Mouse (Mus musculus) olfactory bulb, adult 2 months (tissue): ENCODE data around the gene Pip5kl1. TPM values are rescaled to one million over a fixed set of nuclear protein-coding genes. Genes with fewer than 3 reads are reported as not detected.

Source experiments
- H3K27ac ChIP-seq: fragments of 200-500 bp; 2 replicates; pipeline ENCODE4 v1.5.1; 2012; ENCODE audit warnings: low read depth, low read length; ENCODE audit not compliant: insufficient read depth
- H3K4me1 ChIP-seq: fragments of 200-500 bp; 2 replicates; pipeline ENCODE4 v1.6.1; 2012; ENCODE audit warnings: low read length; ENCODE audit not compliant: control insufficient read depth, insufficient read depth
- H3K4me3 ChIP-seq: fragments of 200-500 bp; 2 replicates; pipeline ENCODE4 v1.5.1; 2012; ENCODE audit warnings: mild to moderate bottlenecking, low read depth, low read length, moderate library complexity; ENCODE audit not compliant: insufficient read depth
- CTCF ChIP-seq: fragments of 200-500 bp; IDR thresholded peaks from 2 replicates; pipeline ENCODE4 v1.5.1; 2012; ENCODE audit warnings: low read depth, mild to moderate bottlenecking, low read length, moderate library complexity; ENCODE audit not compliant: insufficient read depth
- POLR2A ChIP-seq: fragments of 200-500 bp; IDR thresholded peaks from 2 replicates; pipeline ENCODE4 v1.6.1; 2012; ENCODE audit warnings: mild to moderate bottlenecking, low read depth, low read length, moderate library complexity; ENCODE audit not compliant: insufficient read depth
- WGBS: fragments of 180-500 bp; shearing (Covaris S2); methylation state at CpG from one replicate; pipeline ENCODE4 v1.1.7; 2018; 5-methylcytosine and 5-hydroxymethylcytosine counted together
- polyA plus RNA-seq: library from polyadenylated mRNA; stranded (reverse); fragments of >200 nt; gene quantifications from 2 replicates; pipeline ENCODE4 v1.2.4, GENCODE M21; 2012; ENCODE audit warnings: low replicate concordance; ENCODE audit not compliant: missing spikeins, insufficient read depth, insufficient read length

Gene Pip5kl1
- polyA plus RNA-seq, 1 experiment: not detected

GRCm38 (mm10) chr2:32618051-32618450 lies 43.5 kb downstream of the Pip5kl1 start:
- H3K27ac ChIP-seq: no peak overlapping the region
- H3K4me1 ChIP-seq: peaks cover 15% of the 10 kb centered on the region; the same call in 1 of the 2 replicates
- H3K4me3 ChIP-seq: no peak overlapping the region
- TF ChIP-seq POLR2A: no peak
- TF ChIP-seq CTCF: no peak
- WGBS: 66% methylated on average over 9 of the region's 9 CpGs

- 66% methylated on average over 4 of the region's 4 CpGs for WGBS
- Histone ChIP-seq H3K27ac (no peak overlapping the region), H3K4me1 (peaks cover 22% of the 10 kb centered on the region), H3K4me3 (no peak overlapping the region)
- TF ChIP-seq CTCF (no peak), POLR2A (no peak)
Measured at GRCm38 (mm10) chr2:32620682-32621516, 46.3 kb downstream of the Pip5kl1 start.

GRCm38 (mm10) chr2:32621517-32621859 lies 46.9 kb downstream of the Pip5kl1 start, which contains the start of gene Ak1:
Gene Ak1, plus strand, starts transcription at chr2:32621758.
- H3K4me3 ChIP-seq: no peak within 1 kb of the TSS
- WGBS: 41% methylated on average over 7 of the region's 7 CpGs
- H3K4me1 ChIP-seq: peaks cover 25% of the 10 kb centered on the region
- TF ChIP-seq CTCF: no peak
- TF ChIP-seq POLR2A: no peak
- no peak within 1 kb of the TSS for H3K27ac ChIP-seq

- no peak overlapping the region for H3K27ac ChIP-seq
- H3K4me3 ChIP-seq: no peak overlapping the region
- 91% methylated on average over 5 of the region's 5 CpGs for WGBS
- no peak for TF ChIP-seq CTCF
- TF ChIP-seq POLR2A: no peak
- H3K4me1 ChIP-seq: peaks cover 52% of the 10 kb centered on the region
Measured at GRCm38 (mm10) chr2:32624111-32624748, 49.6 kb downstream of the Pip5kl1 start.

GRCm38 (mm10) chr2:32625212-32625872 lies 50.7 kb downstream of the Pip5kl1 start:
- Histone ChIP-seq H3K27ac (peak overlapping the region; percentile 98), H3K4me1 (peaks cover 59% of the 10 kb centered on the region), H3K4me3 (peak overlapping the region; percentile 63)
- WGBS: 3% methylated on average over 13 of the region's 13 CpGs
- TF ChIP-seq POLR2A: peak; percentile 94
- TF ChIP-seq CTCF: 0 out of 2 replicates have a peak, but pooled peaks have one; percentile 24

- 40% methylated on average over 5 of the region's 5 CpGs for WGBS
- Histone ChIP-seq H3K27ac (peak overlapping the region; percentile 98), H3K4me1 (peaks cover 57% of the 10 kb centered on the region), H3K4me3 (peak overlapping the region; percentile 63)
- no peak for TF ChIP-seq POLR2A
- TF ChIP-seq CTCF: no peak
Measured at GRCm38 (mm10) chr2:32625873-32626694, 51.5 kb downstream of the Pip5kl1 start.

GRCm38 (mm10) chr2:32627266-32628043 lies 52.9 kb downstream of the Pip5kl1 start:
- H3K4me1 ChIP-seq: peaks cover 60% of the 10 kb centered on the region
- peak overlapping the region; percentile 63 for H3K4me3 ChIP-seq
- 63% methylated on average over 20 of the region's 20 CpGs for WGBS
- H3K27ac ChIP-seq: peak overlapping the region; percentile 98
- TF ChIP-seq CTCF (no peak), POLR2A (no peak)
